ENCODE assay signal across 19 mouse cellular contexts in genomic region chr8:107846141-107846540, GRCm38 (mm10).
A peak's percentile ranks its signal among the peaks of the same experiment; 100 is the strongest.
DNase-seq lines count a peak whose midpoint lies in the region; ATAC-seq and TF ChIP-seq lines count a peak whose summit lies in the region.
"Had no signal": no experiment of that assay in that cellular context is flagged by ENCODE, and none has a peak within 500 bp of the region (broad histone marks: within the 10 kb centered on the region; RNA-seq: fewer than 3 reads in every experiment).

No protein-coding gene starts in this region.

- H3K27me3 ChIP-seq in forebrain, postnatal 0 days (ENCODE audit: insufficient read depth, low read length), result no peaks in the 10 kb centered on the region
- no peaks in the 10 kb centered on the region for H3K27me3 ChIP-seq in forebrain, embryonic 10.5 days (ENCODE audit: poor library complexity, severe bottlenecking)
- no peaks in the 10 kb centered on the region for H3K27me3 ChIP-seq in liver, embryonic 12.5 days (replicated peaks)
- H3K27me3 ChIP-seq: embryonic facial prominence, embryonic 12.5 days; forebrain, embryonic 12.5 days; forebrain, embryonic 15.5 days had no signal

- TF ChIP-seq CTCF in forebrain, postnatal 0 days (IDR thresholded peaks at IDR 0.05; ENCODE audit: low read depth), result no peak
- no peak for TF ChIP-seq CTCF in brain, embryonic 14.5 days (IDR thresholded peaks at IDR 0.05; ENCODE audit: borderline replicate concordance, extremely low read depth, insufficient read depth, insufficient read length)

- no peaks in the 10 kb centered on the region for H3K4me1 ChIP-seq in forebrain, postnatal 0 days (ENCODE audit: insufficient read depth)
- no peaks in the 10 kb centered on the region for H3K4me1 ChIP-seq in forebrain, embryonic 10.5 days
- no peaks in the 10 kb centered on the region for H3K4me1 ChIP-seq in liver, embryonic 12.5 days
- H3K4me1 ChIP-seq: forebrain, embryonic 12.5 days; forebrain, embryonic 15.5 days had no signal

- DNase-seq in forebrain, postnatal 0 days, result peak; percentile 23
- DNase-seq in forebrain, embryonic 10.5 days (ENCODE audit: extremely low spot score, low spot score), result no peak
- peak; percentile 5 for DNase-seq in layer of hippocampus, adult 9-11 months
- DNase-seq in layer of hippocampus, postnatal 25 days (ENCODE audit: extremely low spot score in 1 of 2, low spot score in 1 of 2), result no peak
- peak; percentile 58 for DNase-seq in brain, embryonic 14.5 days (ENCODE audit: low read depth)
- peak; percentile 35 for DNase-seq in forelimb bud, embryonic 11.5 days (ENCODE audit: low read depth, low spot score)
- DNase-seq: adrenal gland, adult 2 months; adrenal gland, postnatal 10 days; adrenal gland, postnatal 25 days; cerebellum, adult 11-12 months; cerebellum, adult 2 months; cerebellum, adult 9-10 months; cerebellum, postnatal 10 days; cerebellum, postnatal 25 days had no signal

- 66% methylated on average over 3 of the region's 3 CpGs for WGBS in forebrain, postnatal 0 days
- 92% methylated on average over 3 of the region's 3 CpGs for WGBS in forebrain, embryonic 10.5 days
- 71% methylated on average over 3 of the region's 3 CpGs for WGBS in liver, embryonic 12.5 days (ENCODE audit: insufficient replicate concordance)

- no peaks in the 10 kb centered on the region for H3K9me3 ChIP-seq in forebrain, postnatal 0 days (ENCODE audit: low read length)
- H3K9me3 ChIP-seq in forebrain, embryonic 10.5 days, result no peaks in the 10 kb centered on the region
- H3K9me3 ChIP-seq in liver, embryonic 12.5 days (replicated peaks), result no peaks in the 10 kb centered on the region
- H3K9me3 ChIP-seq: embryonic facial prominence, embryonic 10.5 days; embryonic facial prominence, embryonic 12.5 days; forebrain, embryonic 12.5 days; forebrain, embryonic 15.5 days had no signal

- H3K27ac ChIP-seq in forebrain, postnatal 0 days (ENCODE audit: low read depth, low read length), result no peak overlapping the region
- H3K27ac ChIP-seq in forebrain, embryonic 10.5 days, result no peak overlapping the region
- H3K27ac ChIP-seq in liver, embryonic 12.5 days, result no peak overlapping the region
- H3K27ac ChIP-seq: embryonic facial prominence, embryonic 10.5 days; embryonic facial prominence, embryonic 12.5 days; forebrain, embryonic 12.5 days; forebrain, embryonic 15.5 days had no signal

- no peak overlapping the region for H3K4me2 ChIP-seq in forebrain, postnatal 0 days (ENCODE audit: low read depth)
- H3K4me2 ChIP-seq in liver, embryonic 12.5 days, result no peak overlapping the region
- H3K4me2 ChIP-seq: embryonic facial prominence, embryonic 12.5 days; forebrain, embryonic 12.5 days; forebrain, embryonic 15.5 days had no signal

- H3K4me3 ChIP-seq in forebrain, postnatal 0 days (ENCODE audit: low read depth, low read length), result no peak overlapping the region
- H3K4me3 ChIP-seq in forebrain, embryonic 10.5 days, result no peak overlapping the region
- no peak overlapping the region for H3K4me3 ChIP-seq in liver, embryonic 12.5 days
- H3K4me3 ChIP-seq: embryonic facial prominence, embryonic 10.5 days; embryonic facial prominence, embryonic 12.5 days; forebrain, embryonic 12.5 days; forebrain, embryonic 15.5 days had no signal

- ATAC-seq in forebrain, postnatal 0 days, result no peak
- ATAC-seq in liver, embryonic 12.5 days, result no peak
- ATAC-seq: forebrain, embryonic 15.5 days had no signal

- TF ChIP-seq POLR2A in brain, embryonic 14.5 days (IDR thresholded peaks at IDR 0.05; ENCODE audit: borderline replicate concordance, extremely low read depth, insufficient read depth, insufficient read length, poor library complexity, severe bottlenecking), result no peak

- no peaks in the 10 kb centered on the region for H3K36me3 ChIP-seq in forebrain, postnatal 0 days (ENCODE audit: insufficient read depth)
- H3K36me3 ChIP-seq in forebrain, embryonic 10.5 days (replicated peaks), result no peaks in the 10 kb centered on the region
- no peaks in the 10 kb centered on the region for H3K36me3 ChIP-seq in liver, embryonic 12.5 days
- H3K36me3 ChIP-seq: embryonic facial prominence, embryonic 10.5 days; embryonic facial prominence, embryonic 12.5 days; forebrain, embryonic 12.5 days; forebrain, embryonic 15.5 days had no signal

- H3K9ac ChIP-seq in forebrain, postnatal 0 days, result no peak overlapping the region
- H3K9ac ChIP-seq in liver, embryonic 12.5 days, result no peak overlapping the region
- H3K9ac ChIP-seq: embryonic facial prominence, embryonic 12.5 days; forebrain, embryonic 12.5 days; forebrain, embryonic 15.5 days had no signal

Comparison
In these comparisons a context has a peak if more than half of its experiments do, and no peak if none do; other contexts are left out.
1. DNase-seq: peak in forebrain, postnatal 0 days (single experiment), layer of hippocampus, adult 9-11 months (single experiment), brain, embryonic 14.5 days (single experiment) and forelimb bud, embryonic 11.5 days (single experiment); none in forebrain, embryonic 10.5 days (single experiment) and layer of hippocampus, postnatal 25 days (0 of 2).